ENCODE assay signal across 19 mouse cellular contexts in the genomic region with DNA sequence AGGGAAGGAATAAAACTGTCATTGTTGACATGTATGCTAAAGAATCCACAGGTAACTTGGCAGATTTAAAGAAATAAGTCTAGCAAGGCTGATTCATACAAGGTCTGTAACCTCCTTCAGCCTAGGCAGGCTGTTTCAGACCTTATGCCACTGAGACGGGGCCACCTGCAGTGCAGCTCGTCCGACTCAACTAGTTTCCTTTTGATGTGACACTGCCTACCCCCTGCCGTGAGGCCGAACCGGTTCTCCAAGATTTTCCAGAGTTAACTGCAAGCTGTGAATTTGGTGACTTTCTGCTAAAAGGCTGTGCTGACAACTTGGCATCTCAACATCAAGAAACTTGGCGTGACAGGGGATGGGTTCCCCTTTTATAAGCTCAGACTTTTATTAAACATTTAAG. TPM values are rescaled to one million over a fixed set of nuclear protein-coding genes. Genes with fewer than 3 reads are reported as not detected.
DNase-seq lines count a peak whose midpoint lies in the region; ATAC-seq lines count a peak whose summit lies in the region.
"Had no signal": no experiment of that assay in that cellular context is flagged by ENCODE, and none has a peak within 500 bp of the region (broad histone marks: within the 10 kb centered on the region; RNA-seq: fewer than 3 reads in every experiment).

No protein-coding gene starts in this region.

- H3K4me1 ChIP-seq in hindbrain, embryonic 11.5 days (replicated peaks; ENCODE audit: control insufficient read depth, insufficient read depth, low read length) = no peaks in the 10 kb centered on the region
- no peaks in the 10 kb centered on the region for H3K4me1 ChIP-seq in hindbrain, embryonic 16.5 days (ENCODE audit: control insufficient read depth, insufficient read depth, low read depth, low read length)
- no peaks in the 10 kb centered on the region for H3K4me1 ChIP-seq in intestine, embryonic 15.5 days (replicated peaks)
- H3K4me1 ChIP-seq in stomach, embryonic 15.5 days = no peaks in the 10 kb centered on the region
- no peaks in the 10 kb centered on the region for H3K4me1 ChIP-seq in heart, embryonic 10.5 days
- H3K4me1 ChIP-seq: heart, embryonic 13.5 days; midbrain, embryonic 15.5 days had no signal

- no peak overlapping the region for H3K4me2 ChIP-seq in hindbrain, embryonic 11.5 days (replicated peaks; ENCODE audit: low read depth, low read length)
- no peak overlapping the region for H3K4me2 ChIP-seq in hindbrain, embryonic 16.5 days (ENCODE audit: low read length)
- no peak overlapping the region for H3K4me2 ChIP-seq in intestine, embryonic 15.5 days (replicated peaks)
- H3K4me2 ChIP-seq in stomach, embryonic 15.5 days = no peak overlapping the region
- H3K4me2 ChIP-seq: heart, embryonic 13.5 days; hindbrain, embryonic 13.5 days; liver, embryonic 11.5 days; midbrain, embryonic 15.5 days had no signal

- no peaks in the 10 kb centered on the region for H3K9me3 ChIP-seq in hindbrain, embryonic 11.5 days (ENCODE audit: control insufficient read depth, low read length)
- H3K9me3 ChIP-seq in hindbrain, embryonic 16.5 days (ENCODE audit: control insufficient read depth, low read length) = no peaks in the 10 kb centered on the region
- H3K9me3 ChIP-seq in intestine, embryonic 15.5 days = no peaks in the 10 kb centered on the region
- no peaks in the 10 kb centered on the region for H3K9me3 ChIP-seq in stomach, embryonic 15.5 days
- no peaks in the 10 kb centered on the region for H3K9me3 ChIP-seq in heart, embryonic 10.5 days
- H3K9me3 ChIP-seq: G1E; heart, embryonic 13.5 days; hindbrain, embryonic 13.5 days; midbrain, embryonic 15.5 days had no signal

- no peak for ATAC-seq in hindbrain, embryonic 11.5 days (ENCODE audit: low FRiP score)
- ATAC-seq in hindbrain, embryonic 16.5 days = no peak
- peak; percentile 85 for ATAC-seq in intestine, embryonic 15.5 days
- no peak; the same call in 1 of the 2 replicates for ATAC-seq in stomach, embryonic 15.5 days (ENCODE audit: insufficient read depth, low FRiP score, low read depth)
- ATAC-seq in frontal cortex, adult (ENCODE audit: low TSS enrichment) = no peak
- ATAC-seq: forebrain, embryonic 16.5 days; midbrain, embryonic 15.5 days had no signal

- H3K27ac ChIP-seq in hindbrain, embryonic 11.5 days (ENCODE audit: low read depth, low read length) = no peak overlapping the region
- no peak overlapping the region for H3K27ac ChIP-seq in hindbrain, embryonic 16.5 days (ENCODE audit: low read depth, low read length)
- H3K27ac ChIP-seq in intestine, embryonic 15.5 days = no peak overlapping the region
- H3K27ac ChIP-seq in stomach, embryonic 15.5 days = peak overlapping the region; percentile 3; the same call in 1 of the 2 replicates
- H3K27ac ChIP-seq in heart, embryonic 10.5 days = no peak overlapping the region
- H3K27ac ChIP-seq: heart, embryonic 13.5 days; hindbrain, embryonic 13.5 days; layer of hippocampus, adult 2 months; midbrain, embryonic 15.5 days had no signal

- H3K36me3 ChIP-seq in hindbrain, embryonic 11.5 days (ENCODE audit: control insufficient read depth, insufficient read depth, low read length) = no peaks in the 10 kb centered on the region
- no peaks in the 10 kb centered on the region for H3K36me3 ChIP-seq in hindbrain, embryonic 16.5 days (ENCODE audit: control insufficient read depth, insufficient read depth, low read length)
- H3K36me3 ChIP-seq in intestine, embryonic 15.5 days = no peaks in the 10 kb centered on the region
- H3K36me3 ChIP-seq in stomach, embryonic 15.5 days = no peaks in the 10 kb centered on the region
- H3K36me3 ChIP-seq in heart, embryonic 10.5 days = no peaks in the 10 kb centered on the region
- H3K36me3 ChIP-seq: G1E; heart, embryonic 13.5 days; hindbrain, embryonic 13.5 days; midbrain, embryonic 15.5 days had no signal

- 5% methylated on average over 7 of the region's 7 CpGs for WGBS in hindbrain, embryonic 11.5 days
- 11% methylated on average over 7 of the region's 7 CpGs for WGBS in hindbrain, embryonic 16.5 days
- 27% methylated on average over 7 of the region's 7 CpGs for WGBS in intestine, embryonic 15.5 days
- WGBS in stomach, embryonic 15.5 days = 31% methylated on average over 7 of the region's 7 CpGs
- 13% methylated on average over 7 of the region's 7 CpGs for WGBS in heart, embryonic 10.5 days

- DNase-seq in hindbrain, embryonic 11.5 days (ENCODE audit: low spot score) = peak; percentile 20
- peak; percentile 71 for DNase-seq in urinary bladder, postnatal 14 days (ENCODE audit: low spot score)
- no peak for DNase-seq in urinary bladder, adult 2 months (ENCODE audit: low spot score)
- DNase-seq in heart, embryonic 10.5 days (ENCODE audit: low spot score) = no peak
- DNase-seq: cerebellum, postnatal 36 days; gastrocnemius, postnatal 36 days; lung, postnatal 36 days; thymus, postnatal 4 days had no signal

- no peak overlapping the region for H3K4me3 ChIP-seq in hindbrain, embryonic 11.5 days (ENCODE audit: low read depth, low read length)
- H3K4me3 ChIP-seq in hindbrain, embryonic 16.5 days (ENCODE audit: low read length) = no peak overlapping the region
- H3K4me3 ChIP-seq in intestine, embryonic 15.5 days (replicated peaks) = no peak overlapping the region
- H3K4me3 ChIP-seq in stomach, embryonic 15.5 days (replicated peaks) = no peak overlapping the region
- no peak overlapping the region for H3K4me3 ChIP-seq in heart, embryonic 10.5 days
- H3K4me3 ChIP-seq: heart, embryonic 13.5 days; hindbrain, embryonic 13.5 days; layer of hippocampus, adult 2 months; midbrain, embryonic 15.5 days had no signal

- no peak overlapping the region for H3K9ac ChIP-seq in hindbrain, embryonic 11.5 days (ENCODE audit: low read depth, low read length)
- no peak overlapping the region for H3K9ac ChIP-seq in hindbrain, embryonic 16.5 days (ENCODE audit: low read depth, low read length)
- no peak overlapping the region for H3K9ac ChIP-seq in intestine, embryonic 15.5 days
- no peak overlapping the region for H3K9ac ChIP-seq in stomach, embryonic 15.5 days
- H3K9ac ChIP-seq: heart, embryonic 13.5 days; hindbrain, embryonic 13.5 days; midbrain, embryonic 15.5 days had no signal

- no peaks in the 10 kb centered on the region for H3K27me3 ChIP-seq in hindbrain, embryonic 11.5 days (ENCODE audit: control insufficient read depth, insufficient read depth, low read length)
- H3K27me3 ChIP-seq in hindbrain, embryonic 16.5 days (replicated peaks; ENCODE audit: control insufficient read depth, insufficient read depth, low read length) = no peaks in the 10 kb centered on the region
- H3K27me3 ChIP-seq in intestine, embryonic 15.5 days (replicated peaks) = no peaks in the 10 kb centered on the region
- no peaks in the 10 kb centered on the region for H3K27me3 ChIP-seq in stomach, embryonic 15.5 days (replicated peaks)
- no peaks in the 10 kb centered on the region for H3K27me3 ChIP-seq in heart, embryonic 10.5 days (ENCODE audit: insufficient read depth, poor library complexity, severe bottlenecking)
- H3K27me3 ChIP-seq: heart, embryonic 13.5 days; hindbrain, embryonic 13.5 days; midbrain, embryonic 15.5 days had no signal

RNA-seq across cellular contexts. Expression of gene Ect2l, which starts 6.6 kb away (rescaled TPM):
- 0.12 TPM in 1 of 2 replicates, not detected in the other for polyA plus RNA-seq in hindbrain, embryonic 11.5 days (2014; fragmentation: Nextera tagmentation; extraction: Ambion mirVana)
- polyA plus RNA-seq in hindbrain, embryonic 16.5 days (2015; fragmentation: Nextera tagmentation; extraction: Ambion mirVana) = 0.29 and 0.35 TPM in 2 replicates
- 0.28 and 0.37 TPM in 2 replicates for polyA plus RNA-seq in urinary bladder, adult 2 months (2012; rRNA removed)
- 0.11 TPM in 1 of 2 replicates, not detected in the other for polyA plus RNA-seq in intestine, embryonic 15.5 days (2015; fragmentation: Nextera tagmentation; extraction: Ambion mirVana)
- 0.17 and 0.36 TPM in 2 replicates for polyA plus RNA-seq in stomach, embryonic 15.5 days (2015; fragmentation: Nextera tagmentation; extraction: Ambion mirVana)
- polyA plus RNA-seq in heart, embryonic 10.5 days (2016; fragmentation: Nextera tagmentation; extraction: Ambion mirVana) = 0.21 and 0.34 TPM in 2 replicates
- polyA plus RNA-seq: G1E; heart, embryonic 13.5 days; midbrain, embryonic 15.5 days had no signal

RNA-seq across cellular contexts. Expression of gene Ccdc28a, which starts 30.7 kb away (rescaled TPM):
- polyA plus RNA-seq in hindbrain, embryonic 11.5 days (2014; fragmentation: Nextera tagmentation; extraction: Ambion mirVana) = 7.0 and 8.5 TPM in 2 replicates
- polyA plus RNA-seq in hindbrain, embryonic 16.5 days (2015; fragmentation: Nextera tagmentation; extraction: Ambion mirVana) = 6.3 and 8.3 TPM in 2 replicates
- 24.0 and 28.1 TPM in 2 replicates for polyA plus RNA-seq in urinary bladder, adult 2 months (2012; rRNA removed)
- polyA plus RNA-seq in intestine, embryonic 15.5 days (2015; fragmentation: Nextera tagmentation; extraction: Ambion mirVana) = 22.1 and 24.6 TPM in 2 replicates
- polyA plus RNA-seq in stomach, embryonic 15.5 days (2015; fragmentation: Nextera tagmentation; extraction: Ambion mirVana) = 11.2 and 15.3 TPM in 2 replicates
- 7.7 and 8.0 TPM in 2 replicates for polyA plus RNA-seq in heart, embryonic 10.5 days (2016; fragmentation: Nextera tagmentation; extraction: Ambion mirVana)

Comparison
In these comparisons a context has a peak if more than half of its experiments do, and no peak if none do; other contexts are left out.
1. DNase-seq: peak in hindbrain, embryonic 11.5 days (single experiment) and urinary bladder, postnatal 14 days (single experiment); none in urinary bladder, adult 2 months (single experiment) and heart, embryonic 10.5 days (single experiment).